Mouse (Mus musculus) cerebellum, adult 11 months (tissue): ENCODE measurements around the gene Col9a1.

Experiments used
- DNase-seq: peaks from one replicate; pipeline ENCODE4 v3.0.0; 2022

Gene Col9a1

GRCm38 (mm10) chr1:24177224-24177851, at the start of gene Col9a1:
Col9a1 (plus strand) TSS chr1:24177610.
- no peak for DNase-seq

DNA sequence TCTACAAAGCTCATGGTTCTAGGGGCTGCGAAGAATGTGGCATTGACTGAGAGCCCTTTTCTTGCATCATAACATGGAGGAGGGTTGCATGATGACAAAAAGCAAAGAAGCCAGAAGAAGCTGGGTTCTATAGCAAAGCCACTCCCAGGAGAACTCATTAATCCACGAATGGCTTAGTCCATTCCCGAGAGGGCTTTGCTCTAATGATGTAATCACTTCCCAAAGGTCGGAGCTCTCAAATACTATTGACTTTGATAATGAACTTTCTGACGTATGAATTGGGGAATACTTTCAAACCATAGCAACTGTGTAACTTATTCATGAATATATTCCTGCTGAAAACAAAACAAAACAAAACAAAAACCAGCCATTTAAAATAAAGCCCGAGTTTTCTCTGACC, 49.5 kb upstream of the Col9a1 start:
- DNase-seq = no peak

DNA sequence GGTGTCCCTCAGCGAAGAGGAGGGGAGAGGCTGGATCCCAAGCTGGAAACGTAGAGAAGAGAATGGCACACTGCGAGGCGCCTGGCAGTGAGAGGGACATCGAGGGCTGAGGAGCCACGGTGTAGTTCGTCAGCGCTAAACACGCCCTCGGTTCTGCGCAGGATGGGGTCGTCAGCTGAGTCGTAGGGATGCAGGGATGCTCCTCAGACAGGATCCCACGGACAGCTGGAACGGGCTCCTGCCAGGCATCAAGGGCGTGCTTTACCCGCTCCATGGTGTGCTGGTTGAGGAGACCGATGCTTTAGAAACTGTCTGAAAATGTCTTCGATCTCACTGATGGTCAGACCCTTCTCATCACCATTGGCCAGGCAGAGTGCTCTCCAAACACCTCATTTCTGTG, 43.6 kb upstream of the Col9a1 start:
- DNase-seq = no peak

GRCm38 (mm10) chr1:24134792-24135191, 42.6 kb upstream of the Col9a1 start:
- no peak for DNase-seq

GRCm38 (mm10) chr1:24137133-24137532, 40.3 kb upstream of the Col9a1 start:
- peak; percentile 75 for DNase-seq

DNA sequence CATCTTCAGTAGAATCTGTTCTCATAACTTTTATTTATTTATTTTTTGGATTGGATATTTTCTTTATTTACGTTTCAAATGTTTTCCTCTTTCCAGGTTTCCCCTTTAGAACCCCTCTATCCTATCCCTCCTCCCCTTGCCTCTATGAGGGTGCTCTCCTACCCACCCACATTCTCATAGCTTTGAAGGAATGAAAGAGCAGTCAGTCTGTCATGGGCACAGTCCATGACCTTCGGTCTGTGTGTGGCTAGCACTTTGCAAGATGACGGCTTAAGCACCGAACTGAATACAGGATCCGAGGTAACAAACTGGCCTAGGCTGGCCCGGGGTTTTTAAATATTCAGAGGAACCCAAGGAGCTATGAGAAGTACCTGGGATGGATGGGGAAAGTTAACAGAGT, 36.9 kb upstream of the Col9a1 start:
- no peak for DNase-seq

- DNase-seq = no peak
These were observed 33.9 kb upstream of the Col9a1 start for GRCm38 (mm10) chr1:24143504-24143903.

- DNase-seq = no peak
These were observed 19.7 kb upstream of the Col9a1 start for GRCm38 (mm10) chr1:24157751-24158150.

DNA sequence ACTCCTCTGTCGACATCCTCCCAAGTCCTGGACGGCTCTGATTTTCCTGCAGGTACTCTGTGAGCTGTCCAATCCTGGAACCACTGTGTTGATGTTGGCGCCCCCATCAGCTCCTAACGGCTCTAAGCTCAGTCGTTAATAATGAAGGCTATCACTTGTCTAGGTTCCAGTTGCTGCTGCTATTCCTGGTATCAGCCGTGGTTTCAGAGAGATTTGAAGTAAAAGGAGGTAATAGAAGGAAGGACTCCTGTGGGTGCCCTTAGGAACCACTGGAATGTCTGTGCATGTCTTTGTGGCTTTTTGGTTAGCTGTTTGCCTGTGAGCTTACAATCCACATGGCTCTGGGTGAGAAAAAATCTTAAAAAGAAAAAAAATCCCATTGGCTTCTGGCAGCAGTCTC, 8.0 kb upstream of the Col9a1 start:
- DNase-seq = no peak

- peak; percentile 52 for DNase-seq
These were observed 6.1 kb upstream of the Col9a1 start for GRCm38 (mm10) chr1:24171205-24171866.

- no peak for DNase-seq
These were observed 5.5 kb upstream of the Col9a1 start for GRCm38 (mm10) chr1:24171898-24172297.

DNA sequence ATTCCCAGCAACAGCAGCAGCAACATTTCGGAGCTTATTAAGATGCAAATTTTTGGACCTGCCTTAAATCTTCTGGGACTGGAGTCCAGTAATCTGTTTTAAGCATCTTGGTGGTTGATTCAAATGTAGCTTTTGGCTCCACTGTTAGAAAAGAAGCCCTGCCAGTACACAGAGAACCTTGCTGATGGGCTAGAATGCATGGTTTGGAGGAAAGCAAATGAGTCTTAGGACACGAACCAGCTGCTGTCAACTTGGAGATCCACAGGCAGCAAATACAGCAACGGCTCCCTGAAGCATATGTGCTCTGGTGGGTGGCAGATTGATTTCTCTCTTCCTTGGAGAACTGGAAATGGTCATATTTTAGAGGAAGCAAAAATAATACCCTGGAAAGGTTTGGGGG, 4.8 kb upstream of the Col9a1 start:
- no peak for DNase-seq

DNA sequence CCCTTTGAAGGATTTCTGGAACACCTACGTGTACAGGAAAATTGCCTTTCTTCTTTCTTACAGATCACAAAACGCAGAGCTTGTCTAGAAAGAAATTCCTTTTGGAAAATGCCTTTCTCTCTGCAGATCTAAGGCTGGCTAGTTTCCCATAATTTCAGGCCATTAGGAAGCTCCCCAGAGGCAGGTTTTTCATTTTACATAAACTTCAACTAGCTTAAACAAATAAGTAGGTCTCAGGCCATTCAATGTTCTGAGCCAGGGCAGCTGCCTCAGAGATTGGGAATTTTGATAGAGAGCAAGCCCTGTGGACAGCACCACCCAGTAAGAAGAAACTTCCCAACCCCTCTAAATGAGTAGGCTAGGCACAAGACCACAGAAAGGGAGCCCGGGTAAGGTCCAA, 1.6 kb upstream of the Col9a1 start:
- no peak for DNase-seq

- DNase-seq = no peak
These were observed 2.4 kb downstream of the Col9a1 start for GRCm38 (mm10) chr1:24179856-24180255.

DNA sequence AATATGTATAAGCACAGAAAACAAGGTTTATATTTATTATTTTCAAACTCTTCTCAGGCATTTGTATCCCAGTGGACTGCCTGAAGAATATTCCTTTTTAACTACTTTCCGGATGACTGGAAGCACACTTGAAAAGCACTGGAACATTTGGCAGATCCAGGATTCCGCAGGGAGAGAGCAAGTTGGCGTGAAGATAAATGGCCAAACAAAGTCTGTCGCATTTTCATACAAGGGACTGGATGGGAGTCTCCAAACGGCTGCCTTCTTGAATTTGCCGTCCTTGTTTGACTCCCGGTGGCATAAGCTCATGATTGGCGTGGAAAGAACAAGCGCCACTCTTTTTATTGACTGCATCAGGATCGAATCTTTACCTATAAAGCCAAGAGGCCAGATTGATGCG, 7.6 kb downstream of the Col9a1 start:
- no peak for DNase-seq

DNA sequence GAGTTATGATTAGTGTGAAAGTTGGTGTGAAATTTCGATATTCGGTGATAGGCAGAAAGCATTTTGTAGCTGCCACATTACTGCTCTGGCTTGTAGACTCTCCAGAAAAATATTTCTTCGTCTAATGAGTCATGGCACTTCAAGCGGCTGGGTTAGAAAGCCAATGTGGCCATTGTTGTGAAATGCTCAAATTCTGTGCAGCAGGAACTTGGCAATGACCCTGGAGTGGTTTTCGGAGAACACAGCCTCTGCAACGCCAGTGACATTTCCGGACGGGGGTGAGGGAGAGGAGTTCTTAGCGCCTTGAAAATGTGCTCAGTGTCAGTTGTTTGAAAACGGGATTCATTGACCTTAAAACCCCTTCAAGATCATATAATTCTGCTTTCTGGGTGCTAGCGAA, 9.6 kb downstream of the Col9a1 start:
- no peak for DNase-seq

GRCm38 (mm10) chr1:24191668-24192067, 14.3 kb downstream of the Col9a1 start:
- no peak for DNase-seq

DNA sequence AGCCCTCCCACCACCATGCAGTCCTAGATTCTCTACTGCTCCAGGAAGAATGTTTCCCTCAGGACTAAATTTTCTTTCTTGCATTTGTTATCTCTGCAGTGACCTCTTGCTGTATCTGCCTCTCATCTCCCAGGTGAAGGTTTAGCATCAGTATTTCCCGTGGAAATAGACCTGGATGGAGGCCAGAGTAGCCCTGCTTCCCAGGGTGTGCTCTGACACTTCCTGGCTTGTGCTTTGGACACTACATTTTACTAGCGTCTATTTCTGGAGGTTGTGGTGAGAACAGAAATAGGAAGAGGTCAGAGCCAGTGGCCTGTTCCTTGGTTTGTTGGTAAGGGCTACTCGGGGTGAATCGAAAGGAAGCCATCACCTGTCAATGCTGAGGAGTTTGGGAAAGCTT, 16.7 kb downstream of the Col9a1 start:
- DNase-seq = peak; percentile 22

DNA sequence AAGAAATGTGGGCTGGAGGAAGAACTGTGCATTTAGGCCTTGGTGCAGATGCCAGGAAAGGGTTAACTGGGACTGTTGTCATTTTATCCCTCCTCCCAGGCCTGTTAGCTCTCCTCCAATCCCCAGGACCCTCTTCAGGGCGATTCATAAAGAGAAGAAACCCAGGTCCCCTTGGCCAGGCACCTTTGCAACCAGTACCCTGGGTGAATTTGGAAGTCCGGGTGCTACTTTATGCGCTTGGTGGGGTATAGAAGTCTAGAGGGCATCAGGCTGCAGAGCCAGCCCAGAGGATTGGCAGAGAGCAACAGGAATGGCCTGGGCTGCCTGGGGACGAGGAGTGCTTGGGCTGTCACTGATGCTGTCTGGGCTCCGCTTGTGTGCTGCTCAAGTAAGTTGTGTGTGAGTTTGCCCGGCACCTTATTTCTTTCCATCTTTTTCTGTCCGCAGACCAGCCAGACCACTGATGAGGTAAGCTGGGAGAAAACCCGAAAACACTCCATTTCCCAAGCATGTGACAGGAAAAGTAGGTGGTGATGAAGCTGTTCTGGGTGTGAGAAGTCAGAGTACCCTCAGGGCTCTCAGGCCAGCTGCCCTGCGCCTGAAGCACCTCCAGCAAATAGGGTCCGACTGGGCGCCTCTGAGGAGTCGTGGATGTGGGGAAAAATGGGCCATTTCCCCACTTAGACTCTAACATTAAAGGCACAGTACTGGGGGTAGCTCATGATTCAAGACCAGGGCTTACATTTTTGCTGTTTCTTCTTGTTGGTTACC, 17.8 kb downstream of the Col9a1 start:
- no peak for DNase-seq

- DNase-seq = no peak
These were observed 18.6 kb downstream of the Col9a1 start for GRCm38 (mm10) chr1:24195951-24196517.

GRCm38 (mm10) chr1:24211621-24212385, 34.4 kb downstream of the Col9a1 start:
- DNase-seq = no peak

- no peak for DNase-seq
These were observed 41.6 kb downstream of the Col9a1 start for GRCm38 (mm10) chr1:24219041-24219440.

GRCm38 (mm10) chr1:24222231-24222630, 44.8 kb downstream of the Col9a1 start:
- no peak for DNase-seq
